Mouse (Mus musculus) stomach, embryonic 14.5 days (tissue): Measurements from ENCODE around the gene Gapdh. TPM values are rescaled to one million over a fixed set of nuclear protein-coding genes. Genes with fewer than 3 reads are reported as not detected.

Experiments
- ATAC-seq: fragments of 200-750 bp; cut with Nextera tagmentation; 2 replicates; pipeline ENCODE4 v1.8.0; 2017; ENCODE audit warnings: low read depth, moderate TSS enrichment; ENCODE audit not compliant: insufficient number of reproducible peaks, insufficient read depth, low FRiP score
- H3K27ac ChIP-seq: fragments of 300-500 bp; sonication (generic); 2 replicates; pipeline ENCODE4 v1.5.1; 2014; ENCODE audit warnings: mild to moderate bottlenecking, low read length, moderate library complexity, mixed read lengths
- H3K27me3 ChIP-seq: fragments of 300-500 bp; sonication (generic); 2 replicates; pipeline ENCODE4 v1.6.1; 2014; ENCODE audit warnings: low read length, control low read depth, mixed read lengths; ENCODE audit not compliant: control insufficient read depth, insufficient read depth
- H3K36me3 ChIP-seq: fragments of 300-500 bp; sonication (generic); 2 replicates; pipeline ENCODE4 v1.6.1; 2014; ENCODE audit warnings: mild to moderate bottlenecking, control low read depth, low read length, moderate library complexity, mixed read lengths; ENCODE audit not compliant: control insufficient read depth, insufficient read depth
- H3K4me1 ChIP-seq: fragments of 300-500 bp; sonication (generic); 2 replicates; pipeline ENCODE4 v1.6.1; 2014; ENCODE audit warnings: low read length, control low read depth, mixed read lengths; ENCODE audit not compliant: control insufficient read depth, insufficient read depth
- H3K4me2 ChIP-seq: fragments of 300-500 bp; sonication (generic); replicated peaks from 2 replicates; pipeline ENCODE4 v1.6.1; 2014; ENCODE audit warnings: low read depth, low read length, control low read depth
- H3K4me3 ChIP-seq: fragments of 300-500 bp; sonication (generic); 2 replicates; pipeline ENCODE4 v1.5.1; 2014; ENCODE audit warnings: low read depth, low read length, control low read depth
- H3K9ac ChIP-seq: fragments of 300-500 bp; sonication (generic); replicated peaks from 2 replicates; pipeline ENCODE4 v1.6.1; 2014; ENCODE audit warnings: low read depth, mild to moderate bottlenecking, control low read depth, low read length, moderate library complexity, mixed read lengths
- H3K9me3 ChIP-seq: fragments of 300-500 bp; sonication (generic); 2 replicates; pipeline ENCODE4 v1.6.1; 2016; ENCODE audit warnings: low read depth, low read length, control low read depth; ENCODE audit not compliant: control insufficient read depth
- WGBS: fragments of 180-500 bp; shearing (Covaris S2); extraction: QIAGEN DNeasy Blood & Tissue Kit; methylation state at CpG from one replicate; pipeline ENCODE4 v1.1.7; 2014; 5-methylcytosine and 5-hydroxymethylcytosine counted together
- polyA plus RNA-seq: library from polyadenylated mRNA; unstranded; fragments of >200 nt; fragmentation: Nextera tagmentation; extraction: Ambion mirVana; gene quantifications from 2 replicates; pipeline ENCODE4 v1.2.1, GENCODE M21; 2014

Gapdh gene
- polyA plus RNA-seq, 1 experiment from 2014 or later, result 1,966 TPM

DNA sequence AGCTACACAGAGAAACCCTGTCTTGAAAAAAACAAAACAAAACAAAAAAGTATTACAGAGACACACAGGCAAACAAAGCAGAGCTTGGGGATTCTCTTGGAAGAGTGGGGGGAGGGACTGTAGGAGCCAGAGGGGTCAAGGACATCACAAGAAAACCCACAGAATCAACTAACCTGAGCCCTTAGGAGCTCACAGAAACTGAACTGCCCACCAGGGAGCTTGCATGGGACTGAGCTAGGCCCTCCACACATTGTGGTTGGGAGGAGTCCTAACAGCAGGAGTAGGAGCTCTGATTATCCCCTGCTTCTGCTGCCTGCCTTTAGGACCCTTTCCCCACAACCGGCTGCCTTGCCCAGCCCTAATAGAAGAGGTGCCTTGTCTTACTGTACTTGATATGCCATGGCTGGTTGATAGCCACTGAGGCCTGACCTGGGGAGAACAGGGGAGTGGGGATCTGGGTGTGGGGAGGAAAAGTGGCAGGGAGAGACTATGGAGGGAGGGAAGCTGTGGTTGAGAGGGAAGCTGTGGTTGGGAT, 29.3 kb upstream of the Gapdh start:
- H3K36me3 ChIP-seq, result peaks cover 16% of the 10 kb centered on the region; the same call in 1 of the 2 replicates
- no peak for ATAC-seq
- H3K27me3 ChIP-seq, result no peaks in the 10 kb centered on the region
- H3K9ac ChIP-seq, result no peak overlapping the region
- no peak overlapping the region for H3K4me2 ChIP-seq
- H3K9me3 ChIP-seq, result no peaks in the 10 kb centered on the region
- no peak overlapping the region for H3K4me3 ChIP-seq
- WGBS, result 39% methylated on average over 1 of the region's 1 CpGs
- peaks cover 3% of the 10 kb centered on the region; the same call in 1 of the 2 replicates for H3K4me1 ChIP-seq
- H3K27ac ChIP-seq, result no peak overlapping the region

DNA sequence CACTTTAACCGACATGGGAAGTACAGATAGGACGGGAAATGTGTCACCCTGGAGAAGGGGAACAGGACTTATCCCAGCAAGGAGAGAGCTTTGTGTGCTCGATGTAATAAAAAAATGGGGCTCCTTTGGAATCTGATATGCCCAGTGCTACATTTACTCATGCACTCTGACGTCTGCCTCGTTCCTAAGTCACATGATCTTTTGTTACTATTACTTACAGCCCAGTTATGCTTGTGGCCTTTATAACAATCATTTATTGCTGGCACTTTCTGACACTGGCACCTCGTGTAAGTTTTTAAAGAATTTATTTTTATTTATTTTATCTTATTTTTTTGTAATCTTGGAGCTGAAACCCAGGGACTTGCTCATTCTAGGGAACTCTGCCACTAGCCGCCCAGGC, 27.1 kb upstream of the Gapdh start:
- H3K36me3 ChIP-seq, result peaks cover 28% of the 10 kb centered on the region
- peaks cover 3% of the 10 kb centered on the region; the same call in 1 of the 2 replicates for H3K4me1 ChIP-seq
- no peak overlapping the region for H3K27ac ChIP-seq
- H3K27me3 ChIP-seq, result no peaks in the 10 kb centered on the region
- 55% methylated on average over 7 of the region's 7 CpGs for WGBS
- H3K9me3 ChIP-seq, result no peaks in the 10 kb centered on the region
- no peak overlapping the region for H3K4me3 ChIP-seq
- no peak for ATAC-seq
- no peak overlapping the region for H3K9ac ChIP-seq
- H3K4me2 ChIP-seq, result no peak overlapping the region

DNA sequence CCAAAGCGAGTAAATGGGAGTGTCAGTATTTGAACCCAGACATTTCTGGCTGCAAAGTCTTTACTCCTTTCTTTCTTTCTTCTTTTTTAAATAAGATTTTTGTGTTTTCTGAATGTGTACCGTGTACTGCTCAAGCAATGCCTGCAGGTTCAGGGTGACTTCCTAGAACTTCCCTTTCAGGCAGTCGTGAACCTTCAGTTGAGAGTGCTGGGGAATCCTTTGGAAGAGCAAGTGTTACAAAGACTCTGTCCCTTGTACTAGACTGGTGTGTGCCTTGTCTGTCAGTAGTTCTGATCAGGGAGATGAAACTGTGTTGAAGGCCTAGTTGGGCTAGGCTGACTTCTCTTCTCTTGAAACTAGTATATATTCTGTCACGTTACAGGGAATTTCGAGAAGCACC, 26.6 kb upstream of the Gapdh start:
- ATAC-seq, result no peak

DNA sequence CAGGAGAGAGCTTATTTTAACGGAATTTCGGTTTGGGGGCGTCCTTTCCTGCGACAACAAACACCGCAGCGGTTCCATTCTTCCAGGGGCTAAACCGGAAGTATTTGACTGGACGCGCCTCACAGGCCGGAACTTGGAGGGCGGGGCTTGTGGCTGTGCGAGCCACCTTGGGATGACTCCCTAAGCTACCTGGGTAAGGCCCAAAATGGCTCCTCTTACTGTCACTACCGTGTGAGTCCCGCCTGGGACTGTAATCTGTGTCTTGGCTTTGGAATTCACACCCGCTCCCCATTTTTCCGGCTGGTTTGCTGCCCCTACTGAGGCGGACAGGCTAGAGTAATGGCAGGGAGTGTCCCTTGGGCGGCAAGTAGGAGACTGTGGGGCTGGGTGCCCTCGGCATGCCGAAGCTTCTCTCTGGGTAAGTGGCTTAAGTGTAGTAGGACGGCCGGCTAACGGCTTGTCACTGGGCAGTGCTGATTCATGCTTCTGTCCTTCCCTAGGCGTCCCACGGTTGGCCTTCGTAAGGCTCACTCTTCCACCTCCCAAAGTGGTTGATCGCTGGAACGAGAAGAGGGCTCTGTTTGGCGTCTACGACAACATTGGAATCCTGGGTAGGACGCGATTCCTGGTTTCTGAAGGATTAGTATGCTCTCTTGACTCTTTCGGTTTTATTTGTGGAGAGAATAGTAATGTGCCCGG, 25.9 kb upstream of the Gapdh start:
- H3K9ac ChIP-seq, result peak overlapping the region; percentile 69
- H3K4me3 ChIP-seq, result peak overlapping the region; percentile 55
- peaks cover 39% of the 10 kb centered on the region for H3K36me3 ChIP-seq
- H3K4me2 ChIP-seq, result peak overlapping the region; percentile 94
- ATAC-seq, result peak; percentile 92
- no peaks in the 10 kb centered on the region for H3K27me3 ChIP-seq
- no peaks in the 10 kb centered on the region for H3K9me3 ChIP-seq
- H3K4me1 ChIP-seq, result peaks cover 3% of the 10 kb centered on the region; the same call in 1 of the 2 replicates
- H3K27ac ChIP-seq, result peak overlapping the region; percentile 96
- WGBS, result under 1% methylated on average over 34 of the region's 34 CpGs

More for the DNA sequence above, 26.6 kb upstream of the Gapdh start:
- peak overlapping the region; percentile 94 for H3K4me2 ChIP-seq
- H3K4me1 ChIP-seq, result peaks cover 3% of the 10 kb centered on the region; the same call in 1 of the 2 replicates
- H3K27me3 ChIP-seq, result no peaks in the 10 kb centered on the region
- no peaks in the 10 kb centered on the region for H3K9me3 ChIP-seq
- peak overlapping the region; percentile 55 for H3K4me3 ChIP-seq
- peaks cover 32% of the 10 kb centered on the region for H3K36me3 ChIP-seq
- H3K9ac ChIP-seq, result peak overlapping the region; percentile 69
- H3K27ac ChIP-seq, result peak overlapping the region; percentile 96
- 37% methylated on average over 5 of the region's 5 CpGs for WGBS

DNA sequence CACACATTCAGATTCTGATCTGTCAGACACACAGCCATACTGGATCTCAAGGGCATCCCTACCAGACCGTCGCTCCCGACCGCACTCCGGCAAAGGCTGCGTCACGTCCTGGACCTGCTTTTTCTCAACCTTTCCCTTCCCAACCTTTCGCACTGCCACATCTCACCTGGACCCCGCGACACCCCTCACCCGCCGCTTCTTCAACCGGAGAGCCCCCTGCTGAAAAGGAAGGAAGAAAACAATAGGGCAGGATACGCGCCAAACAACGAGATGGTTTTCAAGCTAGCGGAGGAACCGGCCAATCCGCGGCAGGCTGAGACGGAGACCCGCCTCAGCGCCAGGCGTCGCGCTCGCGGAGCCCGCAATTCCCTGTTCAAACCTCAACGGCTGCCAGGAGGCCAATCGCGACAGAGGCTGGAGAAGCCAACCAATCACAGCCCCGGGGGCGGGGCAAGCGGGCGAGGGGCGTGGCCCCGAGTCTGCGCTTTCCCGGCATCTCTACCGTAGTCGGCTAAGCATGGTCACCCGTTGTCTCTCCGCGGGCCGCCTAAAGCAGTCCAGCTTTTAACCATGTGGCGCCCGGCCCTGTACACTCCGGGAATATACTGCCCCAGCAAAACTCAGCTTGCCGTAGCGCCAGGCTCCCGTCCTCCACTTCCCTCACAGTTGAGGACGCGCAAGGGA, 25.2 kb upstream of the Gapdh start, which contains the start of the genes Ncapd2 and Mrpl51:
Gene Ncapd2 (minus strand): TSS at position 370 of the 684 bp plus-strand sequence.
Gene Mrpl51 (plus strand): TSS at position 470 of the 684 bp plus-strand sequence.
- peak; percentile 98 for ATAC-seq
- no peaks in the 10 kb centered on the region for H3K27me3 ChIP-seq
- WGBS, result under 1% methylated on average over 54 of the region's 54 CpGs
- peaks cover 3% of the 10 kb centered on the region; the same call in 1 of the 2 replicates for H3K4me1 ChIP-seq
- peaks cover 46% of the 10 kb centered on the region for H3K36me3 ChIP-seq
- H3K4me2 ChIP-seq, result peak within 1 kb of the TSS; percentile 94
- peak within 1 kb of the TSS; percentile 55 for H3K4me3 ChIP-seq
- H3K9ac ChIP-seq, result peak within 1 kb of the TSS; percentile 69
- H3K27ac ChIP-seq, result peak within 1 kb of the TSS; percentile 96
- H3K9me3 ChIP-seq, result no peaks in the 10 kb centered on the region

DNA sequence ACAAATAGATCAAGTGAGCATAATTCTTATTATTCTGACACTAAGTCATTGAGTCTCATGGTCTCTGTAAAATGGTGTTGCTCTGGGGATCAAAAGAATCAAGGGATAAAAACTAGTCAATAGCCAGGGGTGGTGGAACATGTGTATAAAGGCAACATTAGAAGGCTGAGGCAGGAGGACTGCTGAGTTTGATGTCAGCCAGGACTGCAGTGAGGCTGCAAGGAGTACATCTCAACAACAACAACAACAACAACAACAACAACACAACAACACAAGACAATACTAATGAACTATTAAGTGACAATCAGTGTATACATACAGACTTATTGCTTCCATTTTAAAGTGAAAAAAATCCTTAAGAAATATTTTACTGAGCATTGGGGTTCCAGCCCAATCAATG, 24.5 kb upstream of the Gapdh start:
- Histone ChIP-seq H3K9ac (peak overlapping the region; percentile 56), H3K27me3 (no peaks in the 10 kb centered on the region), H3K9me3 (no peaks in the 10 kb centered on the region), H3K4me3 (peak overlapping the region; percentile 55), H3K4me2 (peak overlapping the region; percentile 55), H3K4me1 (peaks cover 3% of the 10 kb centered on the region; the same call in 1 of the 2 replicates), H3K36me3 (peaks cover 53% of the 10 kb centered on the region), H3K27ac (peak overlapping the region; percentile 96)
- ATAC-seq, result no peak

DNA sequence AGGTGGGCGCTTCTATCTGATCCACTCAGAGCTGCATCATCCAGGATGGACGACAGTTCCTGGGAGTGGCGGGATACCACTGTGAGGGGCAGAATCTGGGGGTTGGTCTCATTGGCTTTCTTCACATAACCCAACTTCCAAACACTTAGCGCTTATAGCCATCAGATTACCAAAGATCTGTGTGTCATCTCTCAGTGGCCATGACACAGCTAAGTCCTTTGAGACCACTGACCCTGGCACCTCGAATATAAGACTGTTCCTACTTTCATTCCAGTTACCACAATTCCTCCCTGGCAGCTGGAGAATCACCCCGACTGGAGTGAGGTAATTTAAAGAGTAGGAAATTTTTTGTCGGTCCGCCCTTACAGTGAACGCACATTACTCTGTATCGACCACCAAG, 19.9 kb upstream of the Gapdh start:
- Histone ChIP-seq H3K27me3 (no peaks in the 10 kb centered on the region), H3K4me3 (no peak overlapping the region), H3K4me1 (no peaks in the 10 kb centered on the region), H3K27ac (no peak overlapping the region), H3K9me3 (no peaks in the 10 kb centered on the region), H3K36me3 (peaks cover 79% of the 10 kb centered on the region), H3K9ac (no peak overlapping the region), H3K4me2 (no peak overlapping the region)
- ATAC-seq, result no peak
- 90% methylated on average over 10 of the region's 10 CpGs for WGBS

DNA sequence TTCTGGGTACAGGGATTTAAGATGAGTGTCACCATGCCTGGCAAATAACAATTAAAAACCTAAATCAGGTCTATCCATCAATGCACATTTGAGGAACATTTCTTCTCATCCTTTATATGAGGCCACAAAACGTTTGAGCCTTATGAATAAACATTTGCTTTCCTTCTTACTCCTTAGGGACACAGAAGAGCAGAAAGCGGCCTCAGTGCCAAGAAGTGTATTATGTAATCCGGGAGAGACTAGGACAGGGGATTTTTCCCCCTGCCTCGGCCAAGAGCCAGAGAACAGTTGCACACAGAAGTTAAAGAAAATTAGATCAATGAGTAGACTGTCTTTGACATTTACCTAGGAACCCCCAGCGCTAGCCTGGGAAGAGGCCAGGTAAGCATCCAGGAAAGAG, 15.9 kb upstream of the Gapdh start:
- Histone ChIP-seq H3K9me3 (no peaks in the 10 kb centered on the region), H3K4me3 (no peak overlapping the region), H3K9ac (no peak overlapping the region), H3K4me1 (no peaks in the 10 kb centered on the region), H3K27me3 (no peaks in the 10 kb centered on the region), H3K4me2 (no peak overlapping the region), H3K36me3 (peaks cover 91% of the 10 kb centered on the region), H3K27ac (no peak overlapping the region)
- WGBS, result 85% methylated on average over 5 of the region's 5 CpGs
- no peak for ATAC-seq
